21 mouse cellular contexts compared by ENCODE assay signal in genomic region chr2:12331962-12332361, GRCm38 (mm10). TPM values are rescaled to one million over a fixed set of nuclear protein-coding genes. Genes with fewer than 3 reads are reported as not detected.
DNase-seq lines count a peak whose midpoint lies in the region; ATAC-seq and TF ChIP-seq lines count a peak whose summit lies in the region.
"Had no signal": no experiment of that assay in that cellular context is flagged by ENCODE, and none has a peak within 500 bp of the region (broad histone marks: within the 10 kb centered on the region; RNA-seq: fewer than 3 reads in every experiment).

No protein-coding gene starts in this region.

- H3K9ac ChIP-seq in forebrain, postnatal 0 days = no peak overlapping the region
- H3K9ac ChIP-seq in limb, embryonic 14.5 days (ENCODE audit: low read depth, low read length, severe bottlenecking) = no peak overlapping the region
- H3K9ac ChIP-seq: embryonic facial prominence, embryonic 15.5 days; forebrain, embryonic 12.5 days; hindbrain, embryonic 13.5 days had no signal

- no peaks in the 10 kb centered on the region for H3K27me3 ChIP-seq in forebrain, postnatal 0 days (ENCODE audit: insufficient read depth, low read length)
- H3K27me3 ChIP-seq in forebrain, embryonic 10.5 days (ENCODE audit: poor library complexity, severe bottlenecking) = no peaks in the 10 kb centered on the region
- H3K27me3 ChIP-seq in limb, embryonic 14.5 days (ENCODE audit: control insufficient read depth, insufficient read depth, low read length) = no peaks in the 10 kb centered on the region
- no peaks in the 10 kb centered on the region for H3K27me3 ChIP-seq in limb, embryonic 10.5 days (ENCODE audit: low read depth, poor library complexity, severe bottlenecking)
- H3K27me3 ChIP-seq: embryonic facial prominence, embryonic 15.5 days; forebrain, embryonic 12.5 days; hindbrain, embryonic 13.5 days had no signal

- TF ChIP-seq CTCF in forebrain, postnatal 0 days (IDR thresholded peaks at IDR 0.05; ENCODE audit: low read depth) = no peak

- no peak overlapping the region for H3K4me2 ChIP-seq in forebrain, postnatal 0 days (ENCODE audit: low read depth)
- no peak overlapping the region for H3K4me2 ChIP-seq in limb, embryonic 14.5 days (replicated peaks; ENCODE audit: low read depth, low read length, severe bottlenecking)
- H3K4me2 ChIP-seq: embryonic facial prominence, embryonic 15.5 days; forebrain, embryonic 12.5 days; hindbrain, embryonic 13.5 days had no signal

- TF ChIP-seq POLR2A in limb, embryonic 14.5 days (IDR thresholded peaks at IDR 0.05; ENCODE audit: borderline replicate concordance, extremely low read depth, insufficient read depth, insufficient read length) = no peak

- no peaks in the 10 kb centered on the region for H3K9me3 ChIP-seq in forebrain, postnatal 0 days (ENCODE audit: low read length)
- H3K9me3 ChIP-seq in forebrain, embryonic 10.5 days = no peaks in the 10 kb centered on the region
- H3K9me3 ChIP-seq in limb, embryonic 14.5 days (ENCODE audit: control insufficient read depth, low read length) = no peaks in the 10 kb centered on the region
- no peaks in the 10 kb centered on the region for H3K9me3 ChIP-seq in limb, embryonic 10.5 days (replicated peaks)
- H3K9me3 ChIP-seq: embryonic facial prominence, embryonic 15.5 days; forebrain, embryonic 12.5 days; heart, embryonic 10.5 days; hindbrain, embryonic 13.5 days had no signal

- H3K36me3 ChIP-seq in forebrain, postnatal 0 days (ENCODE audit: insufficient read depth) = no peaks in the 10 kb centered on the region
- no peaks in the 10 kb centered on the region for H3K36me3 ChIP-seq in forebrain, embryonic 10.5 days (replicated peaks)
- H3K36me3 ChIP-seq in limb, embryonic 14.5 days (ENCODE audit: control insufficient read depth, insufficient read depth, low read length) = no peaks in the 10 kb centered on the region
- H3K36me3 ChIP-seq in limb, embryonic 10.5 days = no peaks in the 10 kb centered on the region
- H3K36me3 ChIP-seq: embryonic facial prominence, embryonic 15.5 days; forebrain, embryonic 12.5 days; heart, embryonic 10.5 days; hindbrain, embryonic 13.5 days had no signal

- no peak overlapping the region for H3K27ac ChIP-seq in forebrain, postnatal 0 days (ENCODE audit: low read depth, low read length)
- no peak overlapping the region for H3K27ac ChIP-seq in forebrain, embryonic 10.5 days
- no peak overlapping the region for H3K27ac ChIP-seq in limb, embryonic 14.5 days (replicated peaks; ENCODE audit: low read depth, low read length)
- no peak overlapping the region for H3K27ac ChIP-seq in limb, embryonic 10.5 days
- H3K27ac ChIP-seq: embryonic facial prominence, embryonic 15.5 days; forebrain, embryonic 12.5 days; heart, embryonic 10.5 days; hindbrain, embryonic 13.5 days; hindbrain, postnatal 0 days had no signal

- peak; percentile 54 for DNase-seq in forebrain, postnatal 0 days
- no peak for DNase-seq in forebrain, embryonic 10.5 days (ENCODE audit: extremely low spot score, low spot score)
- peak; percentile 26 for DNase-seq in limb, embryonic 14.5 days (ENCODE audit: low spot score)
- DNase-seq in limb, embryonic 10.5 days (ENCODE audit: low spot score) = no peak
- peak; percentile 40 for DNase-seq in layer of hippocampus, adult 9-10 months (ENCODE audit: low spot score)
- DNase-seq in kidney, adult 11 months = no peak
- DNase-seq: adrenal gland, postnatal 10 days; cerebellum, adult 18-20 months; cerebellum, adult 9-11 months; cerebellum, postnatal 36 days; gastrocnemius, postnatal 36 days; heart, adult 18-20 months; heart, postnatal 10 days had no signal

- ATAC-seq in forebrain, postnatal 0 days = peak; percentile 87
- ATAC-seq in limb, embryonic 14.5 days (ENCODE audit: low FRiP score, low read depth) = peak; percentile 14; the same call in 1 of the 2 replicates
- ATAC-seq in erythroblast, adult 5-6 weeks (replicated peaks; ENCODE audit: low FRiP score, poor library complexity, severe bottlenecking) = no peak
- ATAC-seq: hindbrain, postnatal 0 days had no signal

- H3K4me1 ChIP-seq in forebrain, postnatal 0 days (ENCODE audit: insufficient read depth) = peaks cover 7% of the 10 kb centered on the region
- peaks cover 23% of the 10 kb centered on the region for H3K4me1 ChIP-seq in forebrain, embryonic 10.5 days
- H3K4me1 ChIP-seq in limb, embryonic 14.5 days (ENCODE audit: control insufficient read depth, insufficient read depth, low read length) = peaks cover 7% of the 10 kb centered on the region; the same call in 1 of the 2 replicates
- H3K4me1 ChIP-seq in limb, embryonic 10.5 days = peaks cover 22% of the 10 kb centered on the region

- 46% methylated on average over 2 of the region's 2 CpGs for WGBS in forebrain, postnatal 0 days
- 83% methylated on average over 2 of the region's 2 CpGs for WGBS in forebrain, embryonic 10.5 days
- 53% methylated on average over 2 of the region's 2 CpGs for WGBS in limb, embryonic 14.5 days
- WGBS in limb, embryonic 10.5 days = 84% methylated on average over 2 of the region's 2 CpGs

- H3K4me3 ChIP-seq in forebrain, postnatal 0 days (ENCODE audit: low read depth, low read length) = no peak overlapping the region
- H3K4me3 ChIP-seq in forebrain, embryonic 10.5 days = no peak overlapping the region
- H3K4me3 ChIP-seq in limb, embryonic 14.5 days (replicated peaks; ENCODE audit: low read length) = no peak overlapping the region
- H3K4me3 ChIP-seq in limb, embryonic 10.5 days = no peak overlapping the region
- H3K4me3 ChIP-seq: embryonic facial prominence, embryonic 15.5 days; forebrain, embryonic 12.5 days; heart, embryonic 10.5 days; hindbrain, embryonic 13.5 days had no signal

RNA-seq across cellular contexts. Expression of gene Itga8, which starts 30.2 kb away (rescaled TPM):
- 4.0 and 7.1 TPM in 2 replicates for total RNA-seq in forebrain, postnatal 0 days (2014; rRNA removed)
- 1.9 TPM in 2 replicates for polyA plus RNA-seq in forebrain, postnatal 0 days (2015; fragmentation: Nextera tagmentation; extraction: Ambion mirVana)
- polyA plus RNA-seq in forebrain, embryonic 10.5 days (2016; fragmentation: Nextera tagmentation; extraction: Ambion mirVana) = 8.2 and 8.6 TPM in 2 replicates
- polyA plus RNA-seq in limb, embryonic 14.5 days (2012; rRNA removed) = 10.7 and 11.3 TPM in 2 replicates
- 14.6 and 18.4 TPM in 2 replicates for polyA plus RNA-seq in limb, embryonic 14.5 days (2014; fragmentation: Nextera tagmentation; extraction: Ambion mirVana)
- 8.0 and 9.7 TPM in 2 replicates for polyA plus RNA-seq in limb, embryonic 10.5 days (2016; fragmentation: Nextera tagmentation; extraction: Ambion mirVana)
- not detected in 2 replicates for total RNA-seq in erythroblast, adult 5-6 weeks (2015; ENCODE audit: low replicate concordance)
- 0.14 and 1.4 TPM in 2 replicates for total RNA-seq in erythroblast, adult 5-6 weeks (2017; ENCODE audit: low replicate concordance)
- total RNA-seq: MEL had no signal
- polyA plus RNA-seq: C2C12 had no signal

Comparison
In these comparisons a context has a peak if more than half of its experiments do, and no peak if none do; other contexts are left out.
1. DNase-seq: peak in forebrain, postnatal 0 days (single experiment), limb, embryonic 14.5 days (single experiment) and layer of hippocampus, adult 9-10 months (single experiment); none in forebrain, embryonic 10.5 days (single experiment), limb, embryonic 10.5 days (single experiment) and kidney, adult 11 months (single experiment).